Mouse (Mus musculus) heart, adult 2 months (tissue): ENCODE results near the gene Akr1b10.

Experiments
- CTCF ChIP-seq: fragments of 200-600 bp; IDR thresholded peaks from 2 replicates; pipeline ENCODE4 v1.8.1; 2022; ENCODE audit warnings: antibody characterized with exemption, mild to moderate bottlenecking, moderate library complexity
- POLR2A ChIP-seq: fragments of 200-500 bp; IDR thresholded peaks from 2 replicates; pipeline ENCODE4 v1.6.1; 2011; ENCODE audit warnings: mild to moderate bottlenecking, low read depth, low read length, control low read depth; ENCODE audit not compliant: insufficient read depth

DNA sequence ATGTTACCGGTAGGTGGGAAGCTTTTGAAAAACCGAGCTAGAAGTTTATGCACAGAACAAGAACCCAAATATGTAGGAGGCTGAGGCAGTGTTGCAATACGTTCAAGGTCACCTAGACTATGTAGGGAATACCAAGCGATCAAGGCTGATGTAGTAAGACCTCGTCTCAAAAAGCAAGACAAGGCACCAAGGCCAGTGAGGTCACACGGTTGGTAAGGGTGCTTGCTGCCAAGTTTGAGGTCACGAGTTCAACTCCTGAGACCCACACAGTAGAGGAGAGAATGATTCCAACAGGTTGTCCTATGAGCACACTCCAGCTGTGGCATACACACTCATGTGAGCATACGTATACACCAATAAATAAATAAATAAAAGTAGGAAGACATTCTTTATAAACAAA lies 13.9 kb upstream of the Akr1b10 start:
- TF ChIP-seq CTCF (no peak), POLR2A (no peak)
